Mouse (Mus musculus) hindbrain, embryonic 12.5 days (tissue): ENCODE measurements around the gene Paox. TPM values are rescaled to one million over a fixed set of nuclear protein-coding genes. Genes with fewer than 3 reads are reported as not detected.
A peak's percentile ranks its signal among the peaks of the same experiment; 100 is the strongest.

Experiments
- ATAC-seq: fragments of 200-750 bp; cut with Nextera tagmentation; 2 replicates; pipeline ENCODE4 v1.8.0; 2017; ENCODE audit warnings: moderate TSS enrichment; ENCODE audit not compliant: low FRiP score
- H3K27ac ChIP-seq: fragments of 300-500 bp; sonication (generic); 2 replicates; pipeline ENCODE4 v1.5.1; 2016; ENCODE audit warnings: mild to moderate bottlenecking
- H3K27me3 ChIP-seq: fragments of 300-500 bp; sonication (generic); 2 replicates; pipeline ENCODE4 v1.6.1; 2016; ENCODE audit warnings: mild to moderate bottlenecking
- H3K36me3 ChIP-seq: fragments of 300-500 bp; sonication (generic); 2 replicates; pipeline ENCODE4 v1.6.1; 2016; ENCODE audit warnings: mild to moderate bottlenecking
- H3K4me1 ChIP-seq: fragments of 300-500 bp; sonication (generic); 2 replicates; pipeline ENCODE4 v1.6.1; 2016
- H3K4me2 ChIP-seq: fragments of 300-500 bp; sonication (generic); replicated peaks from 2 replicates; pipeline ENCODE4 v1.6.1; 2016; ENCODE audit warnings: mild to moderate bottlenecking
- H3K4me3 ChIP-seq: fragments of 300-500 bp; sonication (generic); 2 replicates; pipeline ENCODE4 v1.5.1; 2016; ENCODE audit warnings: mild to moderate bottlenecking
- H3K9ac ChIP-seq: fragments of 300-500 bp; sonication (generic); 2 replicates; pipeline ENCODE4 v1.6.1; 2016; ENCODE audit warnings: mild to moderate bottlenecking, moderate library complexity
- H3K9me3 ChIP-seq: fragments of 300-500 bp; sonication (generic); replicated peaks from 2 replicates; pipeline ENCODE4 v1.6.1; 2016; ENCODE audit warnings: mild to moderate bottlenecking
- WGBS: fragments of 180-500 bp; shearing (Covaris S2); methylation state at CpG from one replicate; pipeline ENCODE4 v1.1.7; 2016; 5-methylcytosine and 5-hydroxymethylcytosine counted together
- polyA plus RNA-seq: library from polyadenylated mRNA; unstranded; fragments of >200 nt; fragmentation: Nextera tagmentation; extraction: Ambion mirVana; gene quantifications from 2 replicates; pipeline ENCODE4 v1.2.1, GENCODE M21; 2016

Gene Paox
- polyA plus RNA-seq, 1 experiment from 2014 or later, result 12.9 TPM

- H3K4me2 ChIP-seq, result no peak overlapping the region
- no peak overlapping the region for H3K9ac ChIP-seq
- H3K9me3 ChIP-seq, result no peaks in the 10 kb centered on the region
- no peaks in the 10 kb centered on the region for H3K4me1 ChIP-seq
- no peaks in the 10 kb centered on the region for H3K27me3 ChIP-seq
- no peaks in the 10 kb centered on the region for H3K36me3 ChIP-seq
- ATAC-seq, result no peak
- H3K27ac ChIP-seq, result no peak overlapping the region
- whole genome bisulfite sequencing, result 62% methylated on average over 1 of the region's 1 CpGs
- no peak overlapping the region for H3K4me3 ChIP-seq
Measured at GRCm38 (mm10) chr7:140095556-140095955, 20.0 kb upstream of the Paox start.

- H3K36me3 ChIP-seq, result no peaks in the 10 kb centered on the region
- no peaks in the 10 kb centered on the region for H3K4me1 ChIP-seq
- H3K27me3 ChIP-seq, result no peaks in the 10 kb centered on the region
- ATAC-seq, result no peak
- no peak overlapping the region for H3K4me3 ChIP-seq
- H3K4me2 ChIP-seq, result no peak overlapping the region
- H3K9me3 ChIP-seq, result no peaks in the 10 kb centered on the region
- no peak overlapping the region for H3K9ac ChIP-seq
- H3K27ac ChIP-seq, result no peak overlapping the region
Measured at GRCm38 (mm10) chr7:140096055-140096454, 19.5 kb upstream of the Paox start.

GRCm38 (mm10) chr7:140098466-140098865 is 17.1 kb upstream of the Paox start:
- Histone ChIP-seq H3K4me1 (peaks cover 16% of the 10 kb centered on the region), H3K9me3 (no peaks in the 10 kb centered on the region), H3K4me2 (no peak overlapping the region), H3K9ac (no peak overlapping the region), H3K4me3 (no peak overlapping the region), H3K27ac (no peak overlapping the region), H3K36me3 (no peaks in the 10 kb centered on the region), H3K27me3 (0 out of 2 replicates have a peak, but pooled peaks cover 2% of the 10 kb centered on the region)
- WGBS, result 86% methylated on average over 1 of the region's 1 CpGs
- no peak for ATAC-seq

GRCm38 (mm10) chr7:140101498-140101897 is 14.1 kb upstream of the Paox start:
- peak; percentile 34; the same call in 1 of the 2 replicates for ATAC-seq
- Histone ChIP-seq H3K4me3 (peak overlapping the region; percentile 39), H3K9ac (peak overlapping the region; percentile 55; the same call in 1 of the 2 replicates), H3K27me3 (0 out of 2 replicates have a peak, but pooled peaks cover 2% of the 10 kb centered on the region), H3K4me1 (peaks cover 16% of the 10 kb centered on the region), H3K4me2 (peak overlapping the region; percentile 75), H3K9me3 (no peaks in the 10 kb centered on the region), H3K36me3 (peaks cover 12% of the 10 kb centered on the region), H3K27ac (no peak overlapping the region)
- 72% methylated on average over 10 of the region's 10 CpGs for WGBS

GRCm38 (mm10) chr7:140101993-140102860 is 13.4 kb upstream of the Paox start, which contains the start of gene Fuom:
Fuom (minus strand) TSS chr7:140102441.
- H3K4me3 ChIP-seq, result peak within 1 kb of the TSS; percentile 39
- H3K27ac ChIP-seq, result no peak within 1 kb of the TSS
- H3K9ac ChIP-seq, result peak within 1 kb of the TSS; percentile 55
- peaks cover 16% of the 10 kb centered on the region for H3K4me1 ChIP-seq
- peak within 1 kb of the TSS; percentile 75 for H3K4me2 ChIP-seq
- H3K27me3 ChIP-seq, result 0 out of 2 replicates have a peak, but pooled peaks cover 2% of the 10 kb centered on the region
- H3K36me3 ChIP-seq, result peaks cover 18% of the 10 kb centered on the region
- WGBS, result 2% methylated on average over 30 of the region's 30 CpGs
- ATAC-seq, result peak; percentile 84
- no peaks in the 10 kb centered on the region for H3K9me3 ChIP-seq

- Histone ChIP-seq H3K4me1 (peaks cover 16% of the 10 kb centered on the region), H3K4me2 (no peak overlapping the region), H3K9me3 (no peaks in the 10 kb centered on the region), H3K4me3 (no peak overlapping the region), H3K9ac (no peak overlapping the region), H3K36me3 (peaks cover 34% of the 10 kb centered on the region), H3K27ac (no peak overlapping the region), H3K27me3 (0 out of 2 replicates have a peak, but pooled peaks cover 2% of the 10 kb centered on the region)
- ATAC-seq, result no peak
- WGBS, result 79% methylated on average over 4 of the region's 4 CpGs
Measured at GRCm38 (mm10) chr7:140104009-140104408, 11.6 kb upstream of the Paox start.

GRCm38 (mm10) chr7:140111943-140112342 is 3.7 kb upstream of the Paox start:
- Histone ChIP-seq H3K27me3 (no peaks in the 10 kb centered on the region), H3K4me1 (peaks cover 6% of the 10 kb centered on the region), H3K9ac (no peak overlapping the region), H3K9me3 (no peaks in the 10 kb centered on the region), H3K4me2 (no peak overlapping the region), H3K27ac (no peak overlapping the region), H3K4me3 (no peak overlapping the region), H3K36me3 (peaks cover 57% of the 10 kb centered on the region)
- ATAC-seq, result no peak
- 59% methylated on average over 3 of the region's 3 CpGs for WGBS

- H3K4me3 ChIP-seq, result peak within 1 kb of the TSS; percentile 60
- H3K9me3 ChIP-seq, result no peaks in the 10 kb centered on the region
- H3K36me3 ChIP-seq, result peaks cover 14% of the 10 kb centered on the region
- peak within 1 kb of the TSS; percentile 73 for H3K9ac ChIP-seq
- H3K27ac ChIP-seq, result peak within 1 kb of the TSS; percentile 81
- ATAC-seq, result peak; percentile 96
- H3K4me1 ChIP-seq, result peaks cover 10% of the 10 kb centered on the region
- 3% methylated on average over 28 of the region's 28 CpGs for WGBS
- no peaks in the 10 kb centered on the region for H3K27me3 ChIP-seq
- peak within 1 kb of the TSS; percentile 90 for H3K4me2 ChIP-seq
Measured at GRCm38 (mm10) chr7:140116329-140117054, 893 bp downstream of the Paox start, which contains the start of gene Echs1. Echs1 (minus strand) TSS chr7:140116476.

GRCm38 (mm10) chr7:140120484-140120883 is 4.9 kb downstream of the Paox start:
- H3K9ac ChIP-seq, result no peak overlapping the region
- ATAC-seq, result no peak
- H3K4me3 ChIP-seq, result no peak overlapping the region
- no peak overlapping the region for H3K27ac ChIP-seq
- no peaks in the 10 kb centered on the region for H3K27me3 ChIP-seq
- H3K9me3 ChIP-seq, result no peaks in the 10 kb centered on the region
- WGBS, result 88% methylated on average over 2 of the region's 2 CpGs
- H3K4me2 ChIP-seq, result no peak overlapping the region
- H3K4me1 ChIP-seq, result peaks cover 10% of the 10 kb centered on the region
- no peaks in the 10 kb centered on the region for H3K36me3 ChIP-seq

- H3K4me3 ChIP-seq, result no peak overlapping the region
- H3K9ac ChIP-seq, result no peak overlapping the region
- no peak for ATAC-seq
- H3K36me3 ChIP-seq, result no peaks in the 10 kb centered on the region
- no peak overlapping the region for H3K27ac ChIP-seq
- 73% methylated on average over 13 of the region's 13 CpGs for WGBS
- no peaks in the 10 kb centered on the region for H3K9me3 ChIP-seq
- no peak overlapping the region for H3K4me2 ChIP-seq
- no peaks in the 10 kb centered on the region for H3K27me3 ChIP-seq
- H3K4me1 ChIP-seq, result peaks cover 8% of the 10 kb centered on the region
Measured at GRCm38 (mm10) chr7:140121338-140121910, 5.8 kb downstream of the Paox start.

GRCm38 (mm10) chr7:140122765-140123164 is 7.2 kb downstream of the Paox start:
- Histone ChIP-seq H3K4me1 (peaks cover 5% of the 10 kb centered on the region; the same call in 1 of the 2 replicates), H3K27me3 (no peaks in the 10 kb centered on the region), H3K4me2 (no peak overlapping the region), H3K9ac (no peak overlapping the region), H3K9me3 (no peaks in the 10 kb centered on the region), H3K27ac (no peak overlapping the region), H3K4me3 (no peak overlapping the region), H3K36me3 (no peaks in the 10 kb centered on the region)
- WGBS, result 39% methylated on average over 4 of the region's 4 CpGs
- ATAC-seq, result no peak

- H3K27me3 ChIP-seq, result no peaks in the 10 kb centered on the region
- no peaks in the 10 kb centered on the region for H3K36me3 ChIP-seq
- 95% methylated on average over 1 of the region's 1 CpGs for WGBS
Measured at GRCm38 (mm10) chr7:140124382-140124781, 8.8 kb downstream of the Paox start.

More at GRCm38 (mm10) chr7:140124382-140124781, 8.8 kb downstream of the Paox start:
- H3K4me2 ChIP-seq, result no peak overlapping the region
- no peak for ATAC-seq
- H3K4me1 ChIP-seq, result peaks cover 5% of the 10 kb centered on the region; the same call in 1 of the 2 replicates
- H3K9ac ChIP-seq, result no peak overlapping the region
- H3K27ac ChIP-seq, result no peak overlapping the region
- no peak overlapping the region for H3K4me3 ChIP-seq
- H3K9me3 ChIP-seq, result no peaks in the 10 kb centered on the region
